Mouse (Mus musculus): ENCODE measurements around the gene Btn1a1. TPM values are rescaled to one million over a fixed set of nuclear protein-coding genes. Genes with fewer than 3 reads are reported as not detected.

The Btn1a1 gene
- not detected for total RNA-seq (2021)

- intact Hi-C loops (cut with DNase I) = no loop called here
- no peak for DNase-seq
These were observed at the start of gene Btn1a1 for GRCm38 (mm10) chr13:23465600-23466109. Gene Btn1a1, minus strand, starts transcription at chr13:23465901.

GRCm38 (mm10) chr13:23515281-23515680, 49.6 kb upstream of the Btn1a1 start:
- no peak for DNase-seq
- intact Hi-C loops (cut with DNase I) = loop anchor here (5.0 to 10.0 kb wide), 2 partner anchors 78 to 1570 kb away; partner anchors contain the start of gene Zfp184

- DNase-seq = no peak
- intact Hi-C loops (cut with DNase I) = loop anchor here (10.0 kb wide), 1 partner anchor 1569 kb away; the partner anchor contains the start of gene Zfp184
These were observed 47.8 kb upstream of the Btn1a1 start for GRCm38 (mm10) chr13:23513517-23513916.

- no peak for DNase-seq
- intact Hi-C loops (cut with DNase I) = loop anchor here (10.0 kb wide), 1 partner anchor 1565 kb away; the partner anchor contains the start of gene Zfp184
These were observed 44.4 kb upstream of the Btn1a1 start for GRCm38 (mm10) chr13:23510127-23510526.

GRCm38 (mm10) chr13:23506819-23507515, 41.3 kb upstream of the Btn1a1 start:
- intact Hi-C loops (cut with DNase I) = loop anchor here (10.0 kb wide), 1 partner anchor 202 kb away; no protein-coding TSS in a partner anchor
- DNase-seq = no peak

- intact Hi-C loops (cut with DNase I) = loop anchor here (10.0 kb wide), 1 partner anchor 202 kb away; no protein-coding TSS in a partner anchor
- no peak for DNase-seq
These were observed 40.6 kb upstream of the Btn1a1 start for GRCm38 (mm10) chr13:23506351-23506750.

- intact Hi-C loops (cut with DNase I) = loop anchor here (10.0 kb wide), 1 partner anchor 201 kb away; no protein-coding TSS in a partner anchor
- no peak for DNase-seq
These were observed 40.1 kb upstream of the Btn1a1 start for GRCm38 (mm10) chr13:23505662-23506345.

- peak; percentile 31 for DNase-seq
- intact Hi-C loops (cut with DNase I) = loop anchor here (10.0 kb wide), 1 partner anchor 199 kb away; no protein-coding TSS in a partner anchor
These were observed 38.1 kb upstream of the Btn1a1 start for GRCm38 (mm10) chr13:23503797-23504196.

GRCm38 (mm10) chr13:23502916-23503315, 37.2 kb upstream of the Btn1a1 start:
- DNase-seq = no peak
- intact Hi-C loops (cut with DNase I) = loop anchor here (10.0 kb wide), 1 partner anchor 198 kb away; no protein-coding TSS in a partner anchor

GRCm38 (mm10) chr13:23502031-23502567, 36.4 kb upstream of the Btn1a1 start:
- DNase-seq = no peak
- intact Hi-C loops (cut with DNase I) = loop anchor here (10.0 kb wide), 1 partner anchor 197 kb away; no protein-coding TSS in a partner anchor

GRCm38 (mm10) chr13:23501511-23501910, 35.8 kb upstream of the Btn1a1 start:
- intact Hi-C loops (cut with DNase I) = loop anchor here (10.0 kb wide), 1 partner anchor 197 kb away; no protein-coding TSS in a partner anchor
- DNase-seq = no peak

GRCm38 (mm10) chr13:23500424-23501200, 34.9 kb upstream of the Btn1a1 start:
- DNase-seq = peak; percentile 46
- intact Hi-C loops (cut with DNase I) = loop anchor here (10.0 kb wide), 1 partner anchor 196 kb away; no protein-coding TSS in a partner anchor

GRCm38 (mm10) chr13:23499943-23500342, 34.2 kb upstream of the Btn1a1 start:
- no peak for DNase-seq
- intact Hi-C loops (cut with DNase I) = loop anchor here (5.0 to 10.0 kb wide), 2 partner anchors 38 to 195 kb away; no protein-coding TSS in a partner anchor

- no peak for DNase-seq
- intact Hi-C loops (cut with DNase I) = loop anchor here (5.0 kb wide), 1 partner anchor 36 kb away; no protein-coding TSS in a partner anchor
These were observed 33.0 kb upstream of the Btn1a1 start for GRCm38 (mm10) chr13:23498653-23499052.

GRCm38 (mm10) chr13:23497656-23498321, 32.1 kb upstream of the Btn1a1 start:
- intact Hi-C loops (cut with DNase I) = loop anchor here (5.0 kb wide), 1 partner anchor 35 kb away; no protein-coding TSS in a partner anchor
- DNase-seq = no peak

- no peak for DNase-seq
- intact Hi-C loops (cut with DNase I) = loop anchor here (5.0 kb wide), 1 partner anchor 33 kb away; no protein-coding TSS in a partner anchor
These were observed 29.8 kb upstream of the Btn1a1 start for GRCm38 (mm10) chr13:23495526-23495925.

GRCm38 (mm10) chr13:23491990-23492389, 26.3 kb upstream of the Btn1a1 start:
- DNase-seq = no peak
- intact Hi-C loops (cut with DNase I) = no loop called here

GRCm38 (mm10) chr13:23491263-23491662, 25.6 kb upstream of the Btn1a1 start:
- intact Hi-C loops (cut with DNase I) = no loop called here
- DNase-seq = no peak

GRCm38 (mm10) chr13:23490863-23491262, 25.2 kb upstream of the Btn1a1 start:
- intact Hi-C loops (cut with DNase I) = no loop called here
- no peak for DNase-seq
